Mouse (Mus musculus): ENCODE measurements around the gene Trit1. TPM values are rescaled to one million over a fixed set of nuclear protein-coding genes. Genes with fewer than 3 reads are reported as not detected.

Trit1 gene
- polyA plus RNA-seq, 1 experiment from 2014 or later, result 25.0 TPM

GRCm38 (mm10) chr4:123068646-123069045 lies 52.2 kb downstream of the Trit1 start:
- no peak for DNase-seq (ENCODE audit: low spot score)

GRCm38 (mm10) chr4:123071266-123071966 lies 55.0 kb downstream of the Trit1 start:
- no peaks in the 10 kb centered on the region for H3K27me3 ChIP-seq (ENCODE audit: insufficient read depth, poor library complexity, severe bottlenecking)
- H3K9me3 ChIP-seq, result no peaks in the 10 kb centered on the region
- DNase-seq (ENCODE audit: low spot score), result peak; percentile 57
- no peaks in the 10 kb centered on the region for H3K36me3 ChIP-seq
- 14% methylated on average over 13 of the region's 13 CpGs for WGBS
- peaks cover 8% of the 10 kb centered on the region for H3K4me1 ChIP-seq (replicated peaks)
- peak overlapping the region; percentile 36 for H3K4me3 ChIP-seq
- peak overlapping the region; percentile 78 for H3K27ac ChIP-seq

More at GRCm38 (mm10) chr4:123068646-123069045, 52.2 kb downstream of the Trit1 start:
- H3K36me3 ChIP-seq, result no peaks in the 10 kb centered on the region
- H3K27me3 ChIP-seq (ENCODE audit: insufficient read depth, poor library complexity, severe bottlenecking), result no peaks in the 10 kb centered on the region
- H3K27ac ChIP-seq, result no peak overlapping the region
- no peak overlapping the region for H3K4me3 ChIP-seq
- H3K9me3 ChIP-seq, result no peaks in the 10 kb centered on the region
- 86% methylated on average over 6 of the region's 6 CpGs for WGBS
- H3K4me1 ChIP-seq (replicated peaks), result peaks cover 8% of the 10 kb centered on the region

GRCm38 (mm10) chr4:123076928-123077327 lies 60.5 kb downstream of the Trit1 start:
- H3K9me3 ChIP-seq, result no peaks in the 10 kb centered on the region
- H3K27ac ChIP-seq, result peak overlapping the region; percentile 50; the same call in 1 of the 2 replicates
- H3K27me3 ChIP-seq (ENCODE audit: insufficient read depth, poor library complexity, severe bottlenecking), result 0 out of 2 replicates have a peak, but pooled peaks cover 10% of the 10 kb centered on the region
- no peaks in the 10 kb centered on the region for H3K36me3 ChIP-seq
- no peak overlapping the region for H3K4me3 ChIP-seq
- 60% methylated on average over 8 of the region's 8 CpGs for WGBS
- H3K4me1 ChIP-seq (replicated peaks), result peaks cover 19% of the 10 kb centered on the region
- no peak for DNase-seq (ENCODE audit: low spot score)

GRCm38 (mm10) chr4:123078231-123078630 lies 61.8 kb downstream of the Trit1 start:
- no peak overlapping the region for H3K27ac ChIP-seq
- H3K9me3 ChIP-seq, result no peaks in the 10 kb centered on the region
- no peak for DNase-seq (ENCODE audit: low spot score)
- no peaks in the 10 kb centered on the region for H3K36me3 ChIP-seq
- H3K4me1 ChIP-seq (replicated peaks), result peaks cover 26% of the 10 kb centered on the region
- 0 out of 2 replicates have a peak, but pooled peaks cover 10% of the 10 kb centered on the region for H3K27me3 ChIP-seq (ENCODE audit: insufficient read depth, poor library complexity, severe bottlenecking)
- WGBS, result 83% methylated on average over 4 of the region's 4 CpGs
- no peak overlapping the region for H3K4me3 ChIP-seq

GRCm38 (mm10) chr4:123080791-123081190 lies 64.4 kb downstream of the Trit1 start:
- Histone ChIP-seq H3K36me3 (no peaks in the 10 kb centered on the region), H3K27me3 (ENCODE audit: insufficient read depth, poor library complexity, severe bottlenecking) (0 out of 2 replicates have a peak, but pooled peaks cover 10% of the 10 kb centered on the region), H3K27ac (peak overlapping the region; percentile 23; the same call in 1 of the 2 replicates), H3K4me3 (no peak overlapping the region), H3K9me3 (no peaks in the 10 kb centered on the region), H3K4me1 (replicated peaks) (peaks cover 26% of the 10 kb centered on the region)
- WGBS, result 47% methylated on average over 13 of the region's 13 CpGs
- no peak for DNase-seq (ENCODE audit: low spot score)

GRCm38 (mm10) chr4:123082283-123083163 lies 66.1 kb downstream of the Trit1 start:
- H3K27ac ChIP-seq, result peak overlapping the region; percentile 19; the same call in 1 of the 2 replicates
- no peaks in the 10 kb centered on the region for H3K9me3 ChIP-seq
- no peak overlapping the region for H3K4me3 ChIP-seq
- peak; percentile 62 for DNase-seq (ENCODE audit: low spot score)
- H3K4me1 ChIP-seq (replicated peaks), result peaks cover 20% of the 10 kb centered on the region
- 0 out of 2 replicates have a peak, but pooled peaks cover 10% of the 10 kb centered on the region for H3K27me3 ChIP-seq (ENCODE audit: insufficient read depth, poor library complexity, severe bottlenecking)
- H3K36me3 ChIP-seq, result no peaks in the 10 kb centered on the region
- WGBS, result 70% methylated on average over 20 of the region's 20 CpGs

- Histone ChIP-seq H3K27me3 (ENCODE audit: insufficient read depth, poor library complexity, severe bottlenecking) (0 out of 2 replicates have a peak, but pooled peaks cover 10% of the 10 kb centered on the region), H3K27ac (no peak overlapping the region), H3K4me3 (no peak overlapping the region), H3K9me3 (no peaks in the 10 kb centered on the region), H3K4me1 (replicated peaks) (peaks cover 20% of the 10 kb centered on the region), H3K36me3 (no peaks in the 10 kb centered on the region)
- DNase-seq (ENCODE audit: low spot score), result no peak
- 69% methylated on average over 13 of the region's 13 CpGs for WGBS
These were observed 67.0 kb downstream of the Trit1 start for GRCm38 (mm10) chr4:123083323-123083902.

GRCm38 (mm10) chr4:123085290-123085689 lies 68.9 kb downstream of the Trit1 start:
- 76% methylated on average over 2 of the region's 2 CpGs for WGBS
- DNase-seq (ENCODE audit: low spot score), result no peak

GRCm38 (mm10) chr4:123086381-123086780 lies 70.0 kb downstream of the Trit1 start:
- DNase-seq (ENCODE audit: low spot score), result no peak
- no peaks in the 10 kb centered on the region for H3K9me3 ChIP-seq
- 93% methylated on average over 4 of the region's 4 CpGs for WGBS
- H3K4me1 ChIP-seq (replicated peaks), result peaks cover 13% of the 10 kb centered on the region
- no peaks in the 10 kb centered on the region for H3K36me3 ChIP-seq
- H3K4me3 ChIP-seq, result no peak overlapping the region
- no peak overlapping the region for H3K27ac ChIP-seq
- 0 out of 2 replicates have a peak, but pooled peaks cover 3% of the 10 kb centered on the region for H3K27me3 ChIP-seq (ENCODE audit: insufficient read depth, poor library complexity, severe bottlenecking)

More at GRCm38 (mm10) chr4:123085290-123085689, 68.9 kb downstream of the Trit1 start:
- no peak overlapping the region for H3K27ac ChIP-seq
- 0 out of 2 replicates have a peak, but pooled peaks cover 10% of the 10 kb centered on the region for H3K27me3 ChIP-seq (ENCODE audit: insufficient read depth, poor library complexity, severe bottlenecking)
- no peaks in the 10 kb centered on the region for H3K36me3 ChIP-seq
- H3K9me3 ChIP-seq, result no peaks in the 10 kb centered on the region
- no peak overlapping the region for H3K4me3 ChIP-seq
- peaks cover 20% of the 10 kb centered on the region for H3K4me1 ChIP-seq (replicated peaks)

- 77% methylated on average over 5 of the region's 5 CpGs for WGBS
- Histone ChIP-seq H3K4me3 (no peak overlapping the region), H3K27ac (no peak overlapping the region), H3K4me1 (replicated peaks) (0 out of 2 replicates have a peak, but pooled peaks cover 6% of the 10 kb centered on the region), H3K36me3 (no peaks in the 10 kb centered on the region), H3K27me3 (ENCODE audit: insufficient read depth, poor library complexity, severe bottlenecking) (no peaks in the 10 kb centered on the region), H3K9me3 (no peaks in the 10 kb centered on the region)
- DNase-seq (ENCODE audit: low spot score), result no peak
These were observed 76.2 kb downstream of the Trit1 start for GRCm38 (mm10) chr4:123092621-123093020.

GRCm38 (mm10) chr4:123093064-123093776 lies 76.8 kb downstream of the Trit1 start:
- Histone ChIP-seq H3K36me3 (no peaks in the 10 kb centered on the region), H3K27ac (no peak overlapping the region), H3K4me3 (no peak overlapping the region), H3K9me3 (no peaks in the 10 kb centered on the region), H3K27me3 (ENCODE audit: insufficient read depth, poor library complexity, severe bottlenecking) (no peaks in the 10 kb centered on the region), H3K4me1 (replicated peaks) (0 out of 2 replicates have a peak, but pooled peaks cover 6% of the 10 kb centered on the region)
- WGBS, result 57% methylated on average over 17 of the region's 17 CpGs
- DNase-seq (ENCODE audit: low spot score), result no peak

GRCm38 (mm10) chr4:123093869-123094268 lies 77.5 kb downstream of the Trit1 start:
- DNase-seq (ENCODE audit: low spot score), result no peak
- Histone ChIP-seq H3K27ac (no peak overlapping the region), H3K27me3 (ENCODE audit: insufficient read depth, poor library complexity, severe bottlenecking) (no peaks in the 10 kb centered on the region), H3K4me1 (replicated peaks) (0 out of 2 replicates have a peak, but pooled peaks cover 6% of the 10 kb centered on the region), H3K4me3 (no peak overlapping the region), H3K9me3 (no peaks in the 10 kb centered on the region), H3K36me3 (no peaks in the 10 kb centered on the region)
- WGBS, result 60% methylated on average over 9 of the region's 9 CpGs

Measured in hindbrain, embryonic 10.5 days (tissue).